Mouse (Mus musculus) neural tube, embryonic 11.5 days (tissue): ENCODE data around the gene Trim10. TPM values are rescaled to one million over a fixed set of nuclear protein-coding genes. Genes with fewer than 3 reads are reported as not detected.

Experiments
- ATAC-seq: fragments of 200-750 bp; cut with Nextera tagmentation; 2 replicates; pipeline ENCODE4 v1.8.0; 2017; ENCODE audit warnings: moderate number of reproducible peaks, mild to moderate bottlenecking, moderate TSS enrichment, moderate library complexity; ENCODE audit not compliant: insufficient read depth, low FRiP score, low TSS enrichment
- DNase-seq: peaks from one replicate; pipeline ENCODE4 v3.0.0-alpha.2; 2015; ENCODE audit warnings: low spot score
- H3K27ac ChIP-seq: fragments of 300-500 bp; sonication (generic); 2 replicates; pipeline ENCODE4 v1.5.1; 2014; ENCODE audit warnings: low read depth, mild to moderate bottlenecking, low read length
- H3K27me3 ChIP-seq: fragments of 300-500 bp; sonication (generic); 2 replicates; pipeline ENCODE4 v1.6.1; 2014; ENCODE audit warnings: mild to moderate bottlenecking, low read length, mixed read lengths; ENCODE audit not compliant: control insufficient read depth, insufficient read depth
- H3K36me3 ChIP-seq: fragments of 300-500 bp; sonication (generic); 2 replicates; pipeline ENCODE4 v1.6.1; 2014; ENCODE audit warnings: mild to moderate bottlenecking, low read length, moderate library complexity, mixed read lengths; ENCODE audit not compliant: control insufficient read depth, insufficient read depth
- H3K4me1 ChIP-seq: fragments of 300-500 bp; sonication (generic); 2 replicates; pipeline ENCODE4 v1.6.1; 2014; ENCODE audit warnings: low read length, mixed read lengths; ENCODE audit not compliant: control insufficient read depth, insufficient read depth
- H3K4me2 ChIP-seq: fragments of 300-500 bp; sonication (generic); 2 replicates; pipeline ENCODE4 v1.6.1; 2014; ENCODE audit warnings: low read depth, mild to moderate bottlenecking, moderate library complexity
- H3K4me3 ChIP-seq: fragments of 300-500 bp; sonication (generic); 2 replicates; pipeline ENCODE4 v1.5.1; 2014; ENCODE audit warnings: low read depth, low read length
- H3K9ac ChIP-seq: fragments of 300-500 bp; sonication (generic); 2 replicates; pipeline ENCODE4 v1.6.1; 2014; ENCODE audit warnings: mild to moderate bottlenecking, low read length
- H3K9me3 ChIP-seq: fragments of 300-500 bp; sonication (generic); 2 replicates; pipeline ENCODE4 v1.6.1; 2016; ENCODE audit warnings: low read length; ENCODE audit not compliant: control insufficient read depth
- WGBS: fragments of 180-500 bp; shearing (Covaris S2); extraction: QIAGEN DNeasy Blood & Tissue Kit; methylation state at CpG from one replicate; pipeline ENCODE4 v1.1.7; 2014; 5-methylcytosine and 5-hydroxymethylcytosine counted together
- polyA plus RNA-seq: library from polyadenylated mRNA; unstranded; fragments of >200 nt; fragmentation: Nextera tagmentation; extraction: Ambion mirVana; gene quantifications from 2 replicates; pipeline ENCODE4 v1.2.1, GENCODE M21; 2014

The Trim10 gene
- polyA plus RNA-seq, 1 experiment from 2014 or later = 7.5 TPM

- Histone ChIP-seq H3K9me3 (no peaks in the 10 kb centered on the region), H3K4me3 (peak overlapping the region; percentile 56), H3K27ac (peak overlapping the region; percentile 62; the same call in 1 of the 2 replicates), H3K4me2 (peak overlapping the region; percentile 57), H3K27me3 (no peaks in the 10 kb centered on the region), H3K4me1 (no peaks in the 10 kb centered on the region), H3K36me3 (no peaks in the 10 kb centered on the region), H3K9ac (peak overlapping the region; percentile 92; the same call in 1 of the 2 replicates)
- 14% methylated on average over 3 of the region's 3 CpGs for WGBS
- peak; percentile 17 for DNase-seq
- ATAC-seq = peak; percentile 22
Measured at GRCm38 (mm10) chr17:36836427-36836812, 33.0 kb upstream of the Trim10 start.

- H3K4me2 ChIP-seq = peak within 1 kb of the TSS; percentile 57
- peak within 1 kb of the TSS; percentile 92 for H3K9ac ChIP-seq
- peak within 1 kb of the TSS; percentile 92 for H3K27ac ChIP-seq
- under 1% methylated on average over 58 of the region's 58 CpGs for WGBS
- H3K4me3 ChIP-seq = peak within 1 kb of the TSS; percentile 56
- H3K36me3 ChIP-seq = no peaks in the 10 kb centered on the region
- ATAC-seq (peak; percentile 99), DNase-seq (peak; percentile 93)
- no peaks in the 10 kb centered on the region for H3K4me1 ChIP-seq
- no peaks in the 10 kb centered on the region for H3K27me3 ChIP-seq
- H3K9me3 ChIP-seq = no peaks in the 10 kb centered on the region
Measured at GRCm38 (mm10) chr17:36836874-36837647, 32.3 kb upstream of the Trim10 start, which contains the start of gene Trim26. Gene Trim26 (plus strand): TSS chr17:36837134.

GRCm38 (mm10) chr17:36839001-36839400, 30.4 kb upstream of the Trim10 start:
- DNase-seq = no peak
- Histone ChIP-seq H3K4me2 (no peak overlapping the region), H3K4me3 (no peak overlapping the region), H3K36me3 (no peaks in the 10 kb centered on the region), H3K9me3 (no peaks in the 10 kb centered on the region), H3K27ac (no peak overlapping the region), H3K9ac (no peak overlapping the region), H3K27me3 (no peaks in the 10 kb centered on the region), H3K4me1 (no peaks in the 10 kb centered on the region)
- ATAC-seq = no peak
- WGBS = 81% methylated on average over 5 of the region's 5 CpGs

GRCm38 (mm10) chr17:36839931-36840330, 29.4 kb upstream of the Trim10 start:
- ATAC-seq (no peak), DNase-seq (no peak)
- Histone ChIP-seq H3K4me3 (no peak overlapping the region), H3K4me2 (no peak overlapping the region), H3K9ac (no peak overlapping the region), H3K27me3 (no peaks in the 10 kb centered on the region), H3K27ac (no peak overlapping the region), H3K9me3 (no peaks in the 10 kb centered on the region), H3K4me1 (no peaks in the 10 kb centered on the region), H3K36me3 (no peaks in the 10 kb centered on the region)
- WGBS = 78% methylated on average over 3 of the region's 3 CpGs

- DNase-seq (no peak), ATAC-seq (no peak)
- H3K9ac ChIP-seq = no peak overlapping the region
- no peaks in the 10 kb centered on the region for H3K27me3 ChIP-seq
- H3K36me3 ChIP-seq = no peaks in the 10 kb centered on the region
- no peak overlapping the region for H3K27ac ChIP-seq
- no peaks in the 10 kb centered on the region for H3K4me1 ChIP-seq
- no peaks in the 10 kb centered on the region for H3K9me3 ChIP-seq
- no peak overlapping the region for H3K4me3 ChIP-seq
- H3K4me2 ChIP-seq = no peak overlapping the region
Measured at GRCm38 (mm10) chr17:36840961-36841445, 28.4 kb upstream of the Trim10 start.

- H3K9ac ChIP-seq = no peak overlapping the region
- ATAC-seq (no peak), DNase-seq (no peak)
- no peak overlapping the region for H3K27ac ChIP-seq
- no peaks in the 10 kb centered on the region for H3K4me1 ChIP-seq
- H3K4me3 ChIP-seq = no peak overlapping the region
- WGBS = 81% methylated on average over 7 of the region's 7 CpGs
- no peaks in the 10 kb centered on the region for H3K27me3 ChIP-seq
- no peaks in the 10 kb centered on the region for H3K9me3 ChIP-seq
- no peak overlapping the region for H3K4me2 ChIP-seq
- H3K36me3 ChIP-seq = no peaks in the 10 kb centered on the region
Measured at GRCm38 (mm10) chr17:36843696-36844095, 25.7 kb upstream of the Trim10 start.

GRCm38 (mm10) chr17:36844286-36844719, 25.1 kb upstream of the Trim10 start:
- no peaks in the 10 kb centered on the region for H3K9me3 ChIP-seq
- no peaks in the 10 kb centered on the region for H3K36me3 ChIP-seq
- H3K4me3 ChIP-seq = no peak overlapping the region
- H3K4me2 ChIP-seq = no peak overlapping the region
- H3K27ac ChIP-seq = no peak overlapping the region
- H3K9ac ChIP-seq = no peak overlapping the region
- no peaks in the 10 kb centered on the region for H3K4me1 ChIP-seq
- H3K27me3 ChIP-seq = no peaks in the 10 kb centered on the region
- ATAC-seq (no peak), DNase-seq (no peak)

GRCm38 (mm10) chr17:36844725-36845124, 24.6 kb upstream of the Trim10 start:
- no peak overlapping the region for H3K4me3 ChIP-seq
- DNase-seq (no peak), ATAC-seq (no peak)
- H3K9ac ChIP-seq = no peak overlapping the region
- no peak overlapping the region for H3K4me2 ChIP-seq
- 86% methylated on average over 1 of the region's 1 CpGs for WGBS
- no peaks in the 10 kb centered on the region for H3K27me3 ChIP-seq
- H3K9me3 ChIP-seq = no peaks in the 10 kb centered on the region
- no peaks in the 10 kb centered on the region for H3K36me3 ChIP-seq
- no peak overlapping the region for H3K27ac ChIP-seq
- H3K4me1 ChIP-seq = no peaks in the 10 kb centered on the region

GRCm38 (mm10) chr17:36848911-36849310, 20.5 kb upstream of the Trim10 start:
- no peak overlapping the region for H3K9ac ChIP-seq
- DNase-seq (no peak), ATAC-seq (no peak)
- no peak overlapping the region for H3K4me3 ChIP-seq
- no peaks in the 10 kb centered on the region for H3K9me3 ChIP-seq
- H3K4me2 ChIP-seq = no peak overlapping the region
- 89% methylated on average over 5 of the region's 5 CpGs for WGBS
- H3K36me3 ChIP-seq = peaks cover 7% of the 10 kb centered on the region
- no peaks in the 10 kb centered on the region for H3K27me3 ChIP-seq
- H3K27ac ChIP-seq = no peak overlapping the region
- H3K4me1 ChIP-seq = no peaks in the 10 kb centered on the region
